Mouse (Mus musculus): ENCODE results near the gene Cpvl. TPM values are rescaled to one million over a fixed set of nuclear protein-coding genes. Genes with fewer than 3 reads are reported as not detected.
A peak's percentile ranks its signal among the peaks of the same experiment; 100 is the strongest.

The Cpvl gene
- polyA plus RNA-seq, 1 experiment from 2014 or later = not detected

- H3K4me1 ChIP-seq = peaks cover 15% of the 10 kb centered on the region
- H3K27ac ChIP-seq (replicated peaks) = peak overlapping the region; percentile 21
- no peaks in the 10 kb centered on the region for H3K27me3 ChIP-seq
- no peaks in the 10 kb centered on the region for H3K9me3 ChIP-seq
- WGBS = 3% methylated on average over 14 of the region's 14 CpGs
- H3K4me2 ChIP-seq (replicated peaks) = peak overlapping the region; percentile 44
- H3K36me3 ChIP-seq = no peaks in the 10 kb centered on the region
- ATAC-seq (ENCODE audit: low FRiP score, low read depth) = peak; percentile 69
- peak overlapping the region; percentile 8; the same call in 1 of the 2 replicates for H3K9ac ChIP-seq (replicated peaks)
- H3K4me3 ChIP-seq = peak overlapping the region; percentile 27
These were observed 97.8 kb downstream of the Cpvl start for GRCm38 (mm10) chr6:53880530-53881234.

GRCm38 (mm10) chr6:53879567-53879966, 98.9 kb downstream of the Cpvl start:
- 91% methylated on average over 8 of the region's 8 CpGs for WGBS
- Histone ChIP-seq H3K9ac (replicated peaks) (no peak overlapping the region), H3K27ac (replicated peaks) (no peak overlapping the region), H3K9me3 (no peaks in the 10 kb centered on the region), H3K4me1 (peaks cover 15% of the 10 kb centered on the region), H3K4me3 (no peak overlapping the region), H3K27me3 (no peaks in the 10 kb centered on the region), H3K36me3 (no peaks in the 10 kb centered on the region), H3K4me2 (replicated peaks) (no peak overlapping the region)
- no peak for ATAC-seq (ENCODE audit: low FRiP score, low read depth)

GRCm38 (mm10) chr6:53874881-53875429, 103.5 kb downstream of the Cpvl start:
- H3K27me3 ChIP-seq = no peaks in the 10 kb centered on the region
- 92% methylated on average over 9 of the region's 9 CpGs for WGBS
- no peak overlapping the region for H3K4me2 ChIP-seq (replicated peaks)
- no peak overlapping the region for H3K4me3 ChIP-seq
- peaks cover 5% of the 10 kb centered on the region; the same call in 1 of the 2 replicates for H3K4me1 ChIP-seq
- no peak overlapping the region for H3K9ac ChIP-seq (replicated peaks)
- ATAC-seq (ENCODE audit: low FRiP score, low read depth) = no peak
- H3K27ac ChIP-seq (replicated peaks) = no peak overlapping the region
- H3K9me3 ChIP-seq = no peaks in the 10 kb centered on the region
- H3K36me3 ChIP-seq = no peaks in the 10 kb centered on the region

GRCm38 (mm10) chr6:53871903-53872302, 106.6 kb downstream of the Cpvl start:
- no peaks in the 10 kb centered on the region for H3K36me3 ChIP-seq
- H3K9me3 ChIP-seq = no peaks in the 10 kb centered on the region
- no peak overlapping the region for H3K4me2 ChIP-seq (replicated peaks)
- 96% methylated on average over 6 of the region's 6 CpGs for WGBS
- no peak overlapping the region for H3K9ac ChIP-seq (replicated peaks)
- H3K4me1 ChIP-seq = peaks cover 5% of the 10 kb centered on the region; the same call in 1 of the 2 replicates
- H3K4me3 ChIP-seq = no peak overlapping the region
- H3K27ac ChIP-seq (replicated peaks) = no peak overlapping the region
- H3K27me3 ChIP-seq = no peaks in the 10 kb centered on the region
- ATAC-seq (ENCODE audit: low FRiP score, low read depth) = no peak

- Histone ChIP-seq H3K36me3 (no peaks in the 10 kb centered on the region), H3K4me1 (no peaks in the 10 kb centered on the region), H3K4me3 (no peak overlapping the region), H3K4me2 (replicated peaks) (no peak overlapping the region), H3K9ac (replicated peaks) (no peak overlapping the region), H3K27me3 (no peaks in the 10 kb centered on the region), H3K9me3 (no peaks in the 10 kb centered on the region), H3K27ac (replicated peaks) (no peak overlapping the region)
- 71% methylated on average over 2 of the region's 2 CpGs for WGBS
- no peak for ATAC-seq (ENCODE audit: low FRiP score, low read depth)
These were observed 115.5 kb downstream of the Cpvl start for GRCm38 (mm10) chr6:53863011-53863410.

- H3K27ac ChIP-seq (replicated peaks) = no peak overlapping the region
- no peak for ATAC-seq (ENCODE audit: low FRiP score, low read depth)
- H3K9me3 ChIP-seq = no peaks in the 10 kb centered on the region
- no peak overlapping the region for H3K4me2 ChIP-seq (replicated peaks)
- H3K36me3 ChIP-seq = no peaks in the 10 kb centered on the region
- no peaks in the 10 kb centered on the region for H3K4me1 ChIP-seq
- 51% methylated on average over 1 of the region's 1 CpGs for WGBS
- no peak overlapping the region for H3K4me3 ChIP-seq
- H3K27me3 ChIP-seq = no peaks in the 10 kb centered on the region
- H3K9ac ChIP-seq (replicated peaks) = no peak overlapping the region
These were observed 119.4 kb downstream of the Cpvl start for GRCm38 (mm10) chr6:53859106-53859505.

- Histone ChIP-seq H3K9me3 (no peaks in the 10 kb centered on the region), H3K4me2 (replicated peaks) (no peak overlapping the region), H3K36me3 (no peaks in the 10 kb centered on the region), H3K4me1 (no peaks in the 10 kb centered on the region), H3K9ac (replicated peaks) (no peak overlapping the region), H3K4me3 (no peak overlapping the region), H3K27me3 (no peaks in the 10 kb centered on the region), H3K27ac (replicated peaks) (no peak overlapping the region)
- 77% methylated on average over 7 of the region's 7 CpGs for WGBS
- ATAC-seq (ENCODE audit: low FRiP score, low read depth) = no peak
These were observed 120.6 kb downstream of the Cpvl start for GRCm38 (mm10) chr6:53857822-53858221.

GRCm38 (mm10) chr6:53856775-53857174, 121.7 kb downstream of the Cpvl start:
- Histone ChIP-seq H3K4me1 (no peaks in the 10 kb centered on the region), H3K4me3 (no peak overlapping the region), H3K36me3 (no peaks in the 10 kb centered on the region), H3K9me3 (no peaks in the 10 kb centered on the region), H3K27ac (replicated peaks) (no peak overlapping the region), H3K9ac (replicated peaks) (no peak overlapping the region), H3K4me2 (replicated peaks) (no peak overlapping the region), H3K27me3 (no peaks in the 10 kb centered on the region)
- WGBS = 83% methylated on average over 2 of the region's 2 CpGs
- ATAC-seq (ENCODE audit: low FRiP score, low read depth) = no peak

- Histone ChIP-seq H3K4me1 (no peaks in the 10 kb centered on the region), H3K36me3 (no peaks in the 10 kb centered on the region), H3K9me3 (no peaks in the 10 kb centered on the region), H3K4me3 (no peak overlapping the region), H3K27me3 (no peaks in the 10 kb centered on the region), H3K27ac (replicated peaks) (no peak overlapping the region), H3K4me2 (replicated peaks) (no peak overlapping the region), H3K9ac (replicated peaks) (no peak overlapping the region)
- no peak for ATAC-seq (ENCODE audit: low FRiP score, low read depth)
- WGBS = 78% methylated on average over 12 of the region's 12 CpGs
These were observed 123.3 kb downstream of the Cpvl start for GRCm38 (mm10) chr6:53854971-53855856.

GRCm38 (mm10) chr6:53854226-53854625, 124.2 kb downstream of the Cpvl start:
- 83% methylated on average over 2 of the region's 2 CpGs for WGBS
- no peak overlapping the region for H3K4me2 ChIP-seq (replicated peaks)
- H3K4me3 ChIP-seq = no peak overlapping the region
- no peaks in the 10 kb centered on the region for H3K36me3 ChIP-seq
- H3K9ac ChIP-seq (replicated peaks) = no peak overlapping the region
- H3K27me3 ChIP-seq = no peaks in the 10 kb centered on the region
- no peak overlapping the region for H3K27ac ChIP-seq (replicated peaks)
- no peaks in the 10 kb centered on the region for H3K4me1 ChIP-seq
- no peaks in the 10 kb centered on the region for H3K9me3 ChIP-seq
- no peak for ATAC-seq (ENCODE audit: low FRiP score, low read depth)

- no peak overlapping the region for H3K4me2 ChIP-seq (replicated peaks)
- 89% methylated on average over 3 of the region's 3 CpGs for WGBS
- H3K9ac ChIP-seq (replicated peaks) = no peak overlapping the region
- H3K4me1 ChIP-seq = no peaks in the 10 kb centered on the region
- H3K36me3 ChIP-seq = no peaks in the 10 kb centered on the region
- H3K27ac ChIP-seq (replicated peaks) = no peak overlapping the region
- H3K27me3 ChIP-seq = no peaks in the 10 kb centered on the region
- H3K4me3 ChIP-seq = no peak overlapping the region
- H3K9me3 ChIP-seq = no peaks in the 10 kb centered on the region
- no peak for ATAC-seq (ENCODE audit: low FRiP score, low read depth)
These were observed 124.9 kb downstream of the Cpvl start for GRCm38 (mm10) chr6:53853546-53853945.

- Histone ChIP-seq H3K27ac (replicated peaks) (no peak overlapping the region), H3K9me3 (no peaks in the 10 kb centered on the region), H3K4me1 (no peaks in the 10 kb centered on the region), H3K9ac (replicated peaks) (no peak overlapping the region), H3K27me3 (no peaks in the 10 kb centered on the region), H3K36me3 (no peaks in the 10 kb centered on the region), H3K4me3 (no peak overlapping the region), H3K4me2 (replicated peaks) (no peak overlapping the region)
- ATAC-seq (ENCODE audit: low FRiP score, low read depth) = no peak
- 96% methylated on average over 17 of the region's 17 CpGs for WGBS
These were observed 133.8 kb downstream of the Cpvl start for GRCm38 (mm10) chr6:53844626-53845025.

Measured in midbrain, embryonic 12.5 days (tissue).